33 mouse cellular contexts compared by ENCODE assay signal in genomic region chr6:122672746-122673145, GRCm38 (mm10). TPM values are rescaled to one million over a fixed set of nuclear protein-coding genes. Genes with fewer than 3 reads are reported as not detected.
DNase-seq lines count a peak whose midpoint lies in the region; ATAC-seq and TF ChIP-seq lines count a peak whose summit lies in the region.
"Had no signal": no experiment of that assay in that cellular context is flagged by ENCODE, and none has a peak within 500 bp of the region (broad histone marks: within the 10 kb centered on the region; RNA-seq: fewer than 3 reads in every experiment).

No protein-coding gene starts in this region.

- H3K4me2 ChIP-seq in stomach, embryonic 14.5 days (replicated peaks; ENCODE audit: low read depth, low read length), result no peak overlapping the region
- no peak overlapping the region for H3K4me2 ChIP-seq in hindbrain, embryonic 12.5 days (replicated peaks)
- H3K4me2 ChIP-seq in liver, postnatal 0 days (ENCODE audit: low read depth, low read length), result no peak overlapping the region
- H3K4me2 ChIP-seq: embryonic facial prominence, embryonic 12.5 days; embryonic facial prominence, embryonic 15.5 days; heart, embryonic 13.5 days; hindbrain, embryonic 15.5 days had no signal

- intact Hi-C loops in heart, adult 2 months (cut with DNase I), result no loop called here

- TF ChIP-seq CTCF in heart, adult 2 months (IDR thresholded peaks at IDR 0.05), result no peak
- TF ChIP-seq CTCF in liver, postnatal 0 days (IDR thresholded peaks at IDR 0.05; ENCODE audit: low read depth), result no peak

- 26% methylated on average over 8 of the region's 8 CpGs for WGBS in heart, adult 2 months
- 39% methylated on average over 8 of the region's 8 CpGs for WGBS in stomach, embryonic 14.5 days
- 55% methylated on average over 8 of the region's 8 CpGs for WGBS in hindbrain, embryonic 12.5 days
- 62% methylated on average over 8 of the region's 8 CpGs for WGBS in liver, postnatal 0 days (ENCODE audit: insufficient replicate concordance)

- no peaks in the 10 kb centered on the region for H3K27me3 ChIP-seq in heart, adult 2 months (ENCODE audit: control insufficient read depth, insufficient read depth, low read length)
- H3K27me3 ChIP-seq in stomach, embryonic 14.5 days (ENCODE audit: control insufficient read depth, insufficient read depth, low read length), result no peaks in the 10 kb centered on the region
- H3K27me3 ChIP-seq in hindbrain, embryonic 12.5 days, result no peaks in the 10 kb centered on the region
- no peaks in the 10 kb centered on the region for H3K27me3 ChIP-seq in liver, postnatal 0 days (ENCODE audit: insufficient read depth, low read length)
- H3K27me3 ChIP-seq: embryonic facial prominence, embryonic 12.5 days; embryonic facial prominence, embryonic 15.5 days; hindbrain, embryonic 15.5 days; Patski had no signal

- no peaks in the 10 kb centered on the region for H3K4me1 ChIP-seq in heart, adult 2 months (ENCODE audit: control insufficient read depth, insufficient read depth, low read length)
- H3K4me1 ChIP-seq in stomach, embryonic 14.5 days (ENCODE audit: control insufficient read depth, insufficient read depth, low read length), result no peaks in the 10 kb centered on the region
- no peaks in the 10 kb centered on the region for H3K4me1 ChIP-seq in hindbrain, embryonic 12.5 days
- H3K4me1 ChIP-seq in liver, postnatal 0 days (ENCODE audit: insufficient read depth), result no peaks in the 10 kb centered on the region
- H3K4me1 ChIP-seq: embryonic facial prominence, embryonic 12.5 days had no signal

- no peak overlapping the region for H3K9ac ChIP-seq in heart, adult 2 months (ENCODE audit: low read depth, low read length)
- H3K9ac ChIP-seq in stomach, embryonic 14.5 days (replicated peaks; ENCODE audit: low read depth, low read length), result no peak overlapping the region
- H3K9ac ChIP-seq in hindbrain, embryonic 12.5 days, result no peak overlapping the region
- H3K9ac ChIP-seq in liver, postnatal 0 days (replicated peaks), result no peak overlapping the region
- H3K9ac ChIP-seq: embryonic facial prominence, embryonic 12.5 days; embryonic facial prominence, embryonic 15.5 days; forebrain, postnatal 0 days; heart, embryonic 13.5 days; hindbrain, embryonic 15.5 days had no signal

- no peak overlapping the region for H3K4me3 ChIP-seq in heart, adult 2 months
- H3K4me3 ChIP-seq in stomach, embryonic 14.5 days (ENCODE audit: low read depth, low read length), result no peak overlapping the region
- no peak overlapping the region for H3K4me3 ChIP-seq in hindbrain, embryonic 12.5 days
- no peak overlapping the region for H3K4me3 ChIP-seq in liver, postnatal 0 days (ENCODE audit: low read depth, low read length)
- H3K4me3 ChIP-seq: embryonic facial prominence, embryonic 12.5 days; embryonic facial prominence, embryonic 15.5 days; gastrocnemius, adult 2 months; heart, embryonic 10.5 days; heart, embryonic 13.5 days; hindbrain, embryonic 15.5 days had no signal

- no peaks in the 10 kb centered on the region for H3K36me3 ChIP-seq in heart, adult 2 months (ENCODE audit: control insufficient read depth, insufficient read depth, low read length)
- no peaks in the 10 kb centered on the region for H3K36me3 ChIP-seq in stomach, embryonic 14.5 days (ENCODE audit: control insufficient read depth, insufficient read depth, low read length)
- no peaks in the 10 kb centered on the region for H3K36me3 ChIP-seq in hindbrain, embryonic 12.5 days
- no peaks in the 10 kb centered on the region for H3K36me3 ChIP-seq in liver, postnatal 0 days (replicated peaks; ENCODE audit: insufficient read depth, low read length)
- H3K36me3 ChIP-seq: embryonic facial prominence, embryonic 12.5 days; embryonic facial prominence, embryonic 15.5 days; heart, embryonic 10.5 days; heart, embryonic 13.5 days; hindbrain, embryonic 15.5 days had no signal

- H3K27ac ChIP-seq in heart, adult 2 months, result no peak overlapping the region
- H3K27ac ChIP-seq in stomach, embryonic 14.5 days (ENCODE audit: low read length), result no peak overlapping the region
- H3K27ac ChIP-seq in hindbrain, embryonic 12.5 days, result no peak overlapping the region
- H3K27ac ChIP-seq in liver, postnatal 0 days (ENCODE audit: low read depth), result no peak overlapping the region
- H3K27ac ChIP-seq: embryonic facial prominence, embryonic 12.5 days; embryonic facial prominence, embryonic 15.5 days; gastrocnemius, adult 2 months; heart, embryonic 10.5 days; heart, embryonic 13.5 days; hindbrain, embryonic 15.5 days had no signal

- ATAC-seq in stomach, embryonic 14.5 days (ENCODE audit: insufficient number of reproducible peaks, insufficient read depth, low FRiP score, low read depth), result peak; percentile 65; the same call in 1 of the 2 replicates
- ATAC-seq in hindbrain, embryonic 12.5 days (ENCODE audit: low FRiP score), result no peak
- ATAC-seq in liver, postnatal 0 days, result no peak
- ATAC-seq: forebrain, embryonic 14.5 days; forebrain, postnatal 0 days; Patski had no signal

- H3K79me2 ChIP-seq in heart, adult 2 months (replicated peaks; ENCODE audit: control insufficient read depth, insufficient read depth, low read length), result no peaks in the 10 kb centered on the region

- no peak for TF ChIP-seq POLR2A in heart, adult 2 months (IDR thresholded peaks at IDR 0.05; ENCODE audit: insufficient read depth, low read depth, low read length)

- no peak for TF ChIP-seq EP300 in heart, adult 2 months (IDR thresholded peaks at IDR 0.05; ENCODE audit: insufficient read depth, low read depth, low read length)
- no peak for TF ChIP-seq EP300 in liver, postnatal 0 days (IDR thresholded peaks at IDR 0.05; ENCODE audit: low read depth)

- no peaks in the 10 kb centered on the region for H3K9me3 ChIP-seq in stomach, embryonic 14.5 days (ENCODE audit: control insufficient read depth, low read depth, low read length)
- no peaks in the 10 kb centered on the region for H3K9me3 ChIP-seq in hindbrain, embryonic 12.5 days (replicated peaks)
- H3K9me3 ChIP-seq in liver, postnatal 0 days (ENCODE audit: low read length), result no peaks in the 10 kb centered on the region
- H3K9me3 ChIP-seq: embryonic facial prominence, embryonic 12.5 days; embryonic facial prominence, embryonic 15.5 days; heart, embryonic 10.5 days; heart, embryonic 13.5 days; hindbrain, embryonic 15.5 days had no signal

- peak; percentile 68 for DNase-seq in heart, adult 11 months
- no peak for DNase-seq in heart, adult 2 months
- DNase-seq in lung, postnatal 36 days, result peak; percentile 27
- DNase-seq in lung, postnatal 10 days, result no peak
- DNase-seq in liver, postnatal 0 days, result no peak
- DNase-seq: adrenal gland, adult 2 months; adrenal gland, postnatal 14 days; cerebellum, adult 11 months; cerebellum, adult 2 months; cerebellum, adult 9-11 months; cerebellum, postnatal 25 days; forebrain, postnatal 0 days; gastrocnemius, adult 2 months; gastrocnemius, postnatal 14 days; heart, adult 18-20 months; heart, postnatal 14 days; heart, postnatal 4 days had no signal

RNA-seq across cellular contexts. Expression of gene Nanog, which starts 34.5 kb away (rescaled TPM):
- not detected for total RNA-seq in heart, adult 2 months (2021)
- polyA plus RNA-seq in heart, adult 2 months (2012; rRNA removed), result not detected in 2 replicates
- 0.13 and 0.32 TPM in 2 replicates for polyA plus RNA-seq in stomach, embryonic 14.5 days (2014; fragmentation: Nextera tagmentation; extraction: Ambion mirVana)
- polyA plus RNA-seq in hindbrain, embryonic 12.5 days (2016; fragmentation: Nextera tagmentation; extraction: Ambion mirVana), result 0.14 and 0.27 TPM in 2 replicates
- polyA plus RNA-seq in liver, postnatal 0 days (2015; fragmentation: Nextera tagmentation; extraction: Ambion mirVana), result not detected in 2 replicates
- total RNA-seq: adrenal gland, adult 2 months; adrenal gland, postnatal 14 days; adrenal gland, postnatal 4 days; common myeloid progenitor, adult 5-6 weeks; forebrain, postnatal 0 days; gastrocnemius, adult 2 months; gastrocnemius, postnatal 14 days; gastrocnemius, postnatal 4 days; heart, adult 18-20 months; heart, postnatal 14 days had no signal
- polyA plus RNA-seq: adrenal gland, adult 2 months had no signal

RNA-seq across cellular contexts. Expression of gene Dppa3, which starts 46.5 kb away (rescaled TPM):
- not detected for total RNA-seq in heart, adult 2 months (2021)
- polyA plus RNA-seq in heart, adult 2 months (2012; rRNA removed), result not detected in 2 replicates
- polyA plus RNA-seq in stomach, embryonic 14.5 days (2014; fragmentation: Nextera tagmentation; extraction: Ambion mirVana), result not detected in 2 replicates
- not detected in 2 replicates for polyA plus RNA-seq in hindbrain, embryonic 12.5 days (2016; fragmentation: Nextera tagmentation; extraction: Ambion mirVana)
- 0.16 TPM in 1 of 2 replicates, not detected in the other for polyA plus RNA-seq in liver, postnatal 0 days (2015; fragmentation: Nextera tagmentation; extraction: Ambion mirVana)
- total RNA-seq: adrenal gland, adult 2 months; adrenal gland, postnatal 14 days; adrenal gland, postnatal 4 days; common myeloid progenitor, adult 5-6 weeks; forebrain, postnatal 0 days; gastrocnemius, adult 2 months; gastrocnemius, postnatal 14 days; gastrocnemius, postnatal 4 days; heart, adult 18-20 months; heart, postnatal 14 days; heart, postnatal 4 days had no signal
- polyA plus RNA-seq: adrenal gland, adult 2 months; cerebellum, adult 2 months; embryonic facial prominence, embryonic 12.5 days; embryonic facial prominence, embryonic 15.5 days; forebrain, embryonic 11.5 days; forebrain, embryonic 14.5 days; forebrain, postnatal 0 days; frontal cortex, adult 2 months; heart, embryonic 10.5 days; heart, embryonic 13.5 days; heart, embryonic 16.5 days; hindbrain, embryonic 11.5 days; hindbrain, embryonic 15.5 days; Patski had no signal

Comparison
In these comparisons a context has a peak if more than half of its experiments do, and no peak if none do; other contexts are left out.
1. DNase-seq: peak in heart, adult 11 months (single experiment) and lung, postnatal 36 days (single experiment); none in heart, adult 2 months (0 of 2), lung, postnatal 10 days (single experiment) and liver, postnatal 0 days (single experiment).